Mouse (Mus musculus) heart, adult 18-20 months (tissue): ENCODE measurements around the gene Wscd1. TPM values are rescaled to one million over a fixed set of nuclear protein-coding genes. Genes with fewer than 3 reads are reported as not detected.

ENCODE experiments used
- DNase-seq, 2 experiments: peaks; one replicate each; pipeline ENCODE4 v3.0.0; 2021 to 2022; ENCODE audit warnings: mixed read lengths in 1 of 2
- long read RNA-seq, 2 experiments: library from polyadenylated mRNA; stranded (forward); transcript quantifications; one replicate each; pipeline ENCODE4 v2.0.0; 2021
- total RNA-seq, 2 experiments: library from RNA; stranded (reverse); gene quantifications; 2 replicates each; pipeline ENCODE4 v1.2.3; 2021

Wscd1 gene
- 1 to 10 TPM; 6.7 to 7.2 TPM for total RNA-seq
- long read RNA-seq, experiment 1, transcript Wscd1-203 (9 exons, 2,866 nt) = major isoform, 5 of 5 reads
- long read RNA-seq, experiment 1, partial matches to known transcripts = 0 of 5 reads
- long read RNA-seq, experiment 1, other reads (novel, unspliced or antisense) = 0 of 5 reads
- long read RNA-seq, experiment 2, transcript Wscd1-203 (9 exons, 2,866 nt) = major isoform, 5 of 6 reads
- long read RNA-seq, experiment 2, partial matches to known transcripts = 0 of 6 reads
- long read RNA-seq, experiment 2, other reads (novel, unspliced or antisense) = 1 of 6 reads

DNA sequence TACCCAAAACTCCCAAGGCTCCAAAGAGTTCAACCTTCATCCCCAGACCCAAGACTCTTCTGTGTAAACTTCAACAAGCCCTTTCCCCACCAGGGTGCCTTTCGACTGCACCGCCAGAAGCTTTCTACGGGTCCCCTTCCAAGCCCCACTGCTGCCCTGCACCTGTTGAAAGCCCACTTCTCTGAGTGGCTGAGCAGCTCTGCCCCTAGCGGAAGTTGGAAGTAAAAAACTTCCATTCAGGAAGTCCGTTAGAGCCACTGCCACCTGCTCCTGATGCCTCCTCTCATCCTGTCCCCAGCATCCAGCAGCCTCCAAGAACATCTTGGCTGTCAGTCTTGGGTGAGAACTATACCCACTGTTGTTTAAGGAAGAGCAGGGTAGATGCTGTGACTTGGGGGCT is at the start of gene Wscd1:
Gene Wscd1, plus strand, starts transcription at position 250 of the 400 bp plus-strand sequence.
- DNase-seq = peak in 1 of 2 experiments; percentile 17

DNA sequence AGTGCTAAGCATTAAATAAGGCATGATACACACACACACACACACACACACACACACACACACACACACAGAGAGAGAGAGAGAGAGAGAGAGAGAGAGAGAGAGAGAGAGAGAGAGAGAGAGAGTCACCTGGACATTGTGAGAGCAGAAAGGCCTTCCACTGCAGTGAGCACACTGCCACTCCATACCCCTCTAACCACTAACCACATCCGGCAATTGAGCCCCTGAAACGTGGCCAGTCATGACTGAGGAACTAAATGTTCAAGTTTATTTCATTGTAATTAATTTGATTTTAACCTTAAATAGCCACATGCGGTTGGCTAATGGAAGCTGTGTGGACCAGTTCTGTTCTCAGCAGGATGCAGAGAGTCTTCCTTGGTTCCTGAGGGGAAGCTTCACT is 21.7 kb upstream of the Wscd1 start:
- DNase-seq = no peak

DNA sequence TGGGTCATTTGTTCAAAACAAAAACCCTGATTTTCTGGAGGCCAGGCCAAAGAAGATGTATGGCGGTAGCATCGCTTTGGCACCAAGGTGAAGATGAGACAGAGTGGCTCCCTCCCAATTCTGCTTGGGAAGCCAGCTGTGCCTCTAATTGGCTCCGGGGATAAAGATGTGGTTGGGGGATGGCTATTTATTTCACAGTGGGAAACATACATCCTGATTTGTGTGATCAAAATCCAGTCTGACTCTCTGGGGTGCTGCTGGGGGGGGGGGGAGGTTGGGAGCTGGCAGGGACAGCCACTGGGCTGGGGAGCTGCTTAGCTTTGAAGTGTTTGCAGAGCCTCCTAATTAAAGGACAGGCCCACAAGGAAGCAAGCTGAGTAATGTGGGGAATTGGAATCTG is 20.4 kb upstream of the Wscd1 start:
- DNase-seq = no peak

DNA sequence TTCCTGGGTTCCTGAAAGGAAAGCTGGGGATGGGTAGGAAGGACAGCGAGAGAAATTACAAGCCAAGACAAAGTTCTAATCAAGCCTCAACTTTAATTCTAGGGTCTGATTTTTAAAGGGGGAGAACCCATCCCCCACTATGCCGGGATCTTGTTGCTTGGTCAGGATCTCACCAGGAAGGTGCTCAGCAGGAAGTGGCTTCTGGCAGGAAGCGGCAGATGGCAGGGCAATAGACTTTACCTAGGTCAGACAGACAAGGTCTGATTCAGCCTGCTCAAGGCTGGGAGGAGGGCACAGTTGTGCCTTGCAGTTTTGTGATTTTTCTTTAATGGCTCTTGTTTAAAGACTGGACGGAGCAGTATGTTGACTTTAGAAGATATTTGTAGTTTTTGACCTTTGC is 15.9 kb upstream of the Wscd1 start:
- no peak for DNase-seq

- DNase-seq = no peak
These were observed 12.6 kb upstream of the Wscd1 start for GRCm38 (mm10) chr11:71737106-71737505.

GRCm38 (mm10) chr11:71738501-71739045 is 11.1 kb upstream of the Wscd1 start:
- DNase-seq = no peak

DNA sequence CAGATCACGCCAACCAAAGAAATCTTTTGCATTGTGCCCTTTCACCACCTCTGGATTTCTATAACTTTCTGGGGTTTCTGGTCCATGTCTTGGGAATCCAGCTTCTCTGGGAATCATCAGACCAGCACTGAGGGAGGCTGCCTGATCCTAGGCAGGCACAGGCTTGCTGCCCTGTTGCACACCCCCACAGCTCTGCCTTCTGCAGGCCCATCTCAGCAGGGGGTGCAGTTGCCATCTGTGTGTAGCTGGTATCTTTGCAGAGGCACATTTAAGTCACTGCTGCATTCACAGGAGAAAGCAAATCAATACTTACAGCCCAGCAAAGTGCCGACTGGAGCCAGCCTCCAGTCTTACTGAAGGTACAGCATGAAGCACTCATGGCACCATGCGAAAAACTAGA is 3.8 kb upstream of the Wscd1 start:
- no peak for DNase-seq

DNA sequence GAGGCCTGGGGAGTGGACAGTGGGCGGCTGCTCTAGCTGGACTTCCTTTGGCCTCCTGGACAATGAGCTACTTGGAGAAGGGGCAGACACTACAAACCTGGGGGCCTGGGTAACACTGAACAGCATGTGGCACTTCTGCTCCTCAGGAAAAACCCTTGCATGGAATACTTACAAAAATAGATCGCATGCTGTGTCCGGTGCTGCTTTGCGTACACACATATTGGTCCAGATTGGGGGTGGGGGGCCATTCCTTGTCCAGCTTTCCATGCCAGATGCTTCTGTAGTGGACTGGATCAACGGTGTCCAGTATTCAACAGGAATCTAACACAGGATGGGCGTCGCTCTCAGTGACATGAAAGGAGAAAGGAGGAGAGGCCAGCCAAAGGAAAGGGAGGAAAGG is 2.0 kb upstream of the Wscd1 start:
- DNase-seq = peak; percentile 38 to 70

DNA sequence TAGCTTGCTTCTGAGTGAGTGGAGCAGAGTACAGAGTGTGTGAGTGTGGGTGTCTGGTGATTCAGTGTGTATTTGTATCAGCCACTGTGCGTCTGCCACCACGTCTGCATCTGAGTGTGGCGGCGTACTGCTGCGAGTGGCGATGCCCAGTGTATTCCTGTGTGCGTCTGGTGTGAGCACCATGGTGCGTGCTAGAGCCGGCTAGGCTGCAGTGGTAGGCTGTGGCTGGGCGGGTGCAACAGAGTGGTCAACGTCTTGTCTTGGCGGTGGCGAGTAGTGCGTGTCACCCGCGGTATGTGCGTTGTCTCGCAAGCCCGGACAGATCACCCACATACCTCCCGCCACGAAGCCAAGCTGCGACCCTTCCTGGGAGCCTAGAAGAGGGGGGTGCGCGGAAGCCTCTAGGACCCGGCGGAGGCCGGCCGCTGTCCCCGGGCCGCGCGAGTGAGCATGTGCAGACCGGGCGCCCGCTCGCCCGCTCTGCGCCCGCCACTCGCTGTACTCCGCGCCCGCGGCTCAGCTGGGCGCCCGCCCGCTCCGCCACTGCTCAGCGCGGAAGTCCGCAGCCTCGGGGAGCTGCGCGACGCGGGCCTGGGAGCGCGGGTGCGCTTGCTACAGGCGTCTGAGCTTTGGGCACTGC is 934 bp downstream of the Wscd1 start:
- DNase-seq = peak; percentile 35 to 41

DNA sequence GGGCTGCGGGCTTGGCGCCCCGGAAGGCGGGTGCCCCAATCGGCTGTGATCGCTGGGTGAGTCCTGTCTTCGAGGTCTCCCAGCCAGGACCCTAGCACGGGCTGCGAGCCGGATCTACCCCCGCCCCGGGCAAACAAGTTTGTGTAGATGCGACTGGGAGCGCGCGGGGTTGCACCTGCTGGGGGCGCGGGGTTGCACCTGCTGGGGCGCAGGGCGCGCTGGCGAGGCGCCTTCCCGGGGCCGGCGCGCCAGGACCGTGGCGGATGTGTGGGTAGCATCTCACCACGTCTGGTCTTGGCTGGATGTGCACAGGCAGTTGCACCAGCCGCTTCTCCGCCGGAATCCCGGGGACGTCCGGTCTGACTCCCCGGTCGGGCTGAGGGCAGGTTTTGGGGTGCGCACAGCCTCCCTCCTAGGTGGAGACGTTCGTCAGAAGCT is 1.5 kb downstream of the Wscd1 start:
- DNase-seq = peak; percentile 27 to 30

DNA sequence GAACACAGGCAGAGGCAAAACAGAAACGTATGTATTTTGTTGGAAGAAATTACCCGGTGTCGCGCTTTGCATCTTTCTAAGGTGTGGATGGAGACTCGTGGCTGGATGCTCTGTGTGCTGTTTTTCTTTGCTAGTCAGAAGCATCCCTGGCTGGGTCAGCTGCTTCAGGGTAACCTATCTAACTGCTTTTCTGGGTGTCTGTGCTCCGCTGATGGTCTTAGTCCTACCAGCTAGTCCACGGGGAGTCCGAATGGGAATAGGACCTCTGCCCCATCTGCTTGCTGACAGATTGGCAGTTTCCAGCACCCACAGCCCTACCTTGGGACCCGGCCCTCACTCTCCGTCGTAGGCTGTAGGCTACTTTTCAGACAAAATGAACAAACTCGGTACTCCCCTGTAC is 2.0 kb downstream of the Wscd1 start:
- no peak for DNase-seq

- no peak for DNase-seq
These were observed 2.9 kb downstream of the Wscd1 start for GRCm38 (mm10) chr11:71752626-71753025.

DNA sequence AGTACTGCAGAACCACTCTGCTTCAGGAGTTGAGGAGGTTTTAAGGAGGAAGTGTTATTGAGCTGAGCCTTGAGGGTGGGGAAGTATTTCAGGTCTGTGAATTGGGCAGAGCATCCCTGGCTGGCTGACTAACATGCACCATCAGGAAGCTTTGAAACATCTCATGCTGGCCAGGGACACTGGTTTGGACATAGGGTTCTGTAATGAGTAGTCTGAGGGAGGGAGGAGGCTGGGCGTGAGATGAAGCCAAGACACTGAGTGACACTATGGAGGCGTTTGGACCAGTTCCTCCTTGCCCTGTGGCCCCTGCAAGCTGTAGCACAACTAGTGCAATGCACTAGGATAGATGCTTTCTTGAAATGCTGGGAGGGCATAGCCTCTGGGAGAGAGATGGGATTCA is 5.4 kb downstream of the Wscd1 start:
- DNase-seq = no peak

DNA sequence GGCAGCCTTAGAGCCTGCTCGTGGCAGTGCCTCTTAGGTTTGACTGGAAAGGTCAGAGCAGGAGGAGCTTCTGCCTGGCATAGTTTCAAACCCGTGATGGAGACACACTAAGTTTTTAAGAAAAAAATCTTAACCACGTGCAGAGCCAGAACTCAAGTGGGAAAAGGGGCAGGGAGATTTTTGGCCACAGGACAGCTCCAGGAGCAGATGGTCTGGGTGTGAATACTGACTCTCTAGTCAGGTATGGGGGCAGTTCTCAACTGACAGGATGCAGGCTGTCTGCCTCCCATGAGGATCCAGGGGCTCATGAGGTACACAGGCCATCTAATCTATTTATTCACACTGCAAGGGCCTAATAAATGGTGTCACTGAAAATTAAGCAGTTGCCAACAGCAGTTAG is 6.6 kb downstream of the Wscd1 start:
- no peak for DNase-seq

- DNase-seq = no peak
These were observed 8.7 kb downstream of the Wscd1 start for GRCm38 (mm10) chr11:71758211-71759110.

DNA sequence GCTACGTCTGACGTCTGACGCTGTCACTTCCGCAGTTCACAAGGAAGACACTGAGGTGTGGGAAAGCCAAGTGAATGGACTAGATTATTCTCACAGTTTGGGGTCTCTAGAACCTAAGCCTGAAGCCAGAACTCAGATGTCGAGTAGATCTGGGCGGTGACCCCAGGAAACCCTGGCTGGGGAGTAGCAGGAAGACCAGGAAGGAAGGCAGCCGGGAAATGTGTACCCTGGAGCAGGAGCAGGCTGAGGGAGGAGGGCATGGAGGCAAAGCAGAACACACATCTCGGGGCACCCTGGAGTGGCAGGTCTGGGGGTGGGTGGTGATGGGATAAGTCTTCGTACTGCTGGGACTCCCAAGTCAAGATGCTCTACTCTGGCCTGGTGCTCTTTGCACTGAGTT is 11.3 kb downstream of the Wscd1 start:
- DNase-seq = peak; percentile 13 to 37

GRCm38 (mm10) chr11:71763154-71763553 is 13.4 kb downstream of the Wscd1 start:
- no peak for DNase-seq

GRCm38 (mm10) chr11:71763651-71764275 is 14.0 kb downstream of the Wscd1 start:
- DNase-seq = no peak

- DNase-seq = peak in 1 of 2 experiments; percentile 27
These were observed 15.0 kb downstream of the Wscd1 start for GRCm38 (mm10) chr11:71764743-71765142.

GRCm38 (mm10) chr11:71765335-71765734 is 15.6 kb downstream of the Wscd1 start:
- no peak for DNase-seq

DNA sequence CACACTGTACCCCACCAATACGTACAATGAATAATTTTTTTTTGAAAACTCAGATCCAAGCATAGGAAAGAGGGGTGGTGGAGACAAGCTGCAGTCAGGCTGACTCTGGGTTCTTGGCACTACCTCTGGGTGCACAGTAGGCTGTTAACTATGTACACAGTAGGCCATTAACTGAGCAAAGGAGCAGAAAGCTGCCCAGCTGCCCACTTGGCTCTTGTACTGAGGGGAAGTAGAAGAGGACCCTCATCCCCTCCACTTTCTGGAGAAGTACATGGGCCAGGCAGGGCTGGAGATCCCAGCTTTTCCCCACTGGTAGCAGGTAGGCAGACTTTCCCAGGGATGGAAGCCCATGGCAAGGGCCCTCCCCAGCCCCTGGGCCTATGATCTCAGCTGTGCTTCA is 16.7 kb downstream of the Wscd1 start:
- DNase-seq = no peak

- DNase-seq = no peak
These were observed 18.0 kb downstream of the Wscd1 start for GRCm38 (mm10) chr11:71767726-71768125.
